Mouse (Mus musculus): ENCODE results near the gene Ush2a. TPM values are rescaled to one million over a fixed set of nuclear protein-coding genes. Genes with fewer than 3 reads are reported as not detected.
A peak's percentile ranks its signal among the peaks of the same experiment; 100 is the strongest.

Ush2a gene
- polyA plus RNA-seq, 1 experiment from 2014 or later = not detected

DNA sequence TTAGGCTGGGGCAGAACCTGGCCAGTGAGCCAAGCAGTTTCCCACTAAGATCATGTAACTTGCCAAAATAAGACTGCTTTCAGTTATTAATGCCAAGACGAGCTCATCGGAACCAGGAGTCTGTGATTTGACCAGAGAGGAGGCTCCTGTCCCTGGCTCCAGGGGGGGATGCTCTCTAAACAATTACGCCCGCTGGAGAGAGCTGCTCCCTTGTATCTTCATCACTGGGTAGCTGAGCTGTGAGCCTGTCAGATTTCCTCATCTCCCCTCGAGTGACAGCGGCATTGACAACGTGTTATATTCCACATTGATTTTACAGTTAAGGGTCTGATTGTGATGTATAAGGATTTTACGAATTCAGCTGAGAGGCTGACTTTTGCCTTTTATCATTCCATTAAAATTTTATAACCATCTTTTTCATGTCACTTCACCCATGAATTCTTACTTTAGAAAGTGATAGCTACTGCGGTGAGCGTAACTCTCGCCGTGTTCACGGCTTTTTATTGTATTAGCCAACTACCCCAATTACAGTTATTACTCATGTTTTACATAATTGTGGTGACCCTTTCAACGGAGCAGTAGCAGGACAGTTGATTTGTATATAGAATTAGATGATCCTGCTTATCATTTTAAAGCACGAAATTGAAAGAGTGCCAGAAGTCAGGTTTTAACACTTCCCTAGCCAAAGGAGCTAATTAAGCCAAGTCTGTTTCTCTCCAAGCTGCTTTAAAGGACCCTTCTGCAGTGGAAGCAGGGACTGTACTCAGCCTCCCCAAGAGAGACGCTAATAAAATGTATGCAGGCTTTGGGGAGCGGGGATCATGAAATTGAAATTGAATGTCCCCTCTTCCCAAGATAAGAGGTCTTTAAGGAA lies 463.5 kb downstream of the Ush2a start:
- no peaks in the 10 kb centered on the region for H3K4me1 ChIP-seq (ENCODE audit: insufficient read depth)
- no peak overlapping the region for H3K9ac ChIP-seq
- no peak overlapping the region for H3K27ac ChIP-seq (ENCODE audit: low read depth)
- no peaks in the 10 kb centered on the region for H3K36me3 ChIP-seq (ENCODE audit: insufficient read depth)
- TF ChIP-seq CTCF (IDR thresholded peaks at IDR 0.05; ENCODE audit: low read depth) = no peak
- WGBS = 55% methylated on average over 17 of the region's 17 CpGs
- no peaks in the 10 kb centered on the region for H3K9me3 ChIP-seq (ENCODE audit: low read depth, low read length)
- ATAC-seq (ENCODE audit: insufficient read depth) = no peak
- H3K4me3 ChIP-seq (ENCODE audit: low read depth, low read length) = no peak overlapping the region
- DNase-seq = no peak
- H3K4me2 ChIP-seq = no peak overlapping the region
- no peaks in the 10 kb centered on the region for H3K27me3 ChIP-seq (ENCODE audit: insufficient read depth, low read length)

DNA sequence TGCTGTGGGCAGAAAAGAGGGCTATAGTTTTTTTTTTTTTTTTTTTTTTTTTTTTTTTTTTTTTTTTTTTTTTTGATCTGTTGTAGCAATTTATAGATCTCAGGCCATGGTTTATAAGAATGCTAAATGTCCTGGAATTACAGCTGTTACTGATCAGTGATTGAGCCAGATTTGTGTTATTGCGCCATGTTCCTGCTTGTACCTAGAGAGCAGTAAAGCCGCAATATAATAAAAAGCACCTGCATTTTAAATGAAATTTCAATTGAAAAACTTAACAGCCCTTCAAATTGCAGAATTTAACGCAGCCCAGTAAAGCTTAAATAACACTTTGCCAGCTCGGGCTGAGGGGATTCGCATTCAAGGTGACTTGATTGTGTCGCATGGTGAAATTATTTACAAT lies 465.1 kb downstream of the Ush2a start:
- Histone ChIP-seq H3K4me1 (ENCODE audit: insufficient read depth) (no peaks in the 10 kb centered on the region), H3K9me3 (ENCODE audit: low read depth, low read length) (no peaks in the 10 kb centered on the region), H3K4me3 (ENCODE audit: low read depth, low read length) (no peak overlapping the region), H3K27me3 (ENCODE audit: insufficient read depth, low read length) (no peaks in the 10 kb centered on the region), H3K4me2 (no peak overlapping the region), H3K9ac (no peak overlapping the region), H3K27ac (ENCODE audit: low read depth) (no peak overlapping the region), H3K36me3 (ENCODE audit: insufficient read depth) (no peaks in the 10 kb centered on the region)
- DNase-seq = no peak
- no peak for TF ChIP-seq CTCF (IDR thresholded peaks at IDR 0.05; ENCODE audit: low read depth)
- no peak for ATAC-seq (ENCODE audit: insufficient read depth)
- WGBS = 82% methylated on average over 6 of the region's 6 CpGs

DNA sequence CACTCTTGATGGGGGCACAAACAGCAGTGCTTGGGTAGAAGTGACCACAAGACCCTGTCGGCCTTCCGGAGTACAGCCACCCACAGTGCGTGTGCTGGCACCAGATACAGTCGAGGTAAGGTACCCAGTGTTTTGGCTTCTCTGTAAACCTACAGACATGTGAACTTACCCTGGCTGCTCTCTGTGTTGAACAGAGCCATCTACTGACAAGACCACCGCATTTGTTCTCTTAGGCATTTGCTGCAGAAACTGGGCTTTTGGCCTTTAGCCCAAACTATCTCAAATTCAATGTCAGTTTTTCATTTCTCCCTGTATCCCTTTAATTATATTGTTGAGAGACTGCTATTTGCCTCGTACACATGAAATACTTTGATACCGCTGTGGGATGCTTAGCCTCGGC lies 466.8 kb downstream of the Ush2a start:
- H3K4me2 ChIP-seq = no peak overlapping the region
- no peak overlapping the region for H3K27ac ChIP-seq (ENCODE audit: low read depth)
- H3K27me3 ChIP-seq (ENCODE audit: insufficient read depth, low read length) = no peaks in the 10 kb centered on the region
- DNase-seq = peak; percentile 75
- no peaks in the 10 kb centered on the region for H3K9me3 ChIP-seq (ENCODE audit: low read depth, low read length)
- no peaks in the 10 kb centered on the region for H3K4me1 ChIP-seq (ENCODE audit: insufficient read depth)
- WGBS = 70% methylated on average over 8 of the region's 8 CpGs
- H3K4me3 ChIP-seq (ENCODE audit: low read depth, low read length) = no peak overlapping the region
- no peak overlapping the region for H3K9ac ChIP-seq
- no peak for ATAC-seq (ENCODE audit: insufficient read depth)
- no peaks in the 10 kb centered on the region for H3K36me3 ChIP-seq (ENCODE audit: insufficient read depth)
- peak; percentile 33 for TF ChIP-seq CTCF (IDR thresholded peaks at IDR 0.05; ENCODE audit: low read depth)

DNA sequence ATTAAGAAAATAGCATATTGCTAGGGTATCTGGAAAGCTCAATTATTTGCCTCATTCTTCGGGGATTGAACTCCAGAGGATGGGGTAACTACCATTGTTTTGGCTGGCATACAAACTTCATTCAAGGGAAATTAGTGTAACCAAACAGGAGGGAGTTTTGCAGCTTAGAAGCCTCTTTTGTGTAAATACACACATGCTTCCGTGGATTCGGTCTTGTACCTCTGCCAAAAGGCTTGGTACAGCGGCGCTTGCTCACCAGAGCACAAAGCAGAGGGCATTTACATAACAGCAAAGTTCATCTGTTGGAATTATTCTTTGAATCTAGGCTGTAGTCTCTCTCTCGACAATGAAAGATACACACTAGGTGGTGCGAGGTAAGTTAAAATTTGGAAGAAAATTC lies 467.4 kb downstream of the Ush2a start:
- DNase-seq (peak; percentile 60), ATAC-seq (ENCODE audit: insufficient read depth) (no peak)
- TF ChIP-seq CTCF (IDR thresholded peaks at IDR 0.05; ENCODE audit: low read depth) = no peak
- Histone ChIP-seq H3K27me3 (ENCODE audit: insufficient read depth, low read length) (no peaks in the 10 kb centered on the region), H3K27ac (ENCODE audit: low read depth) (no peak overlapping the region), H3K4me3 (ENCODE audit: low read depth, low read length) (no peak overlapping the region), H3K4me2 (no peak overlapping the region), H3K9ac (no peak overlapping the region), H3K4me1 (ENCODE audit: insufficient read depth) (no peaks in the 10 kb centered on the region), H3K36me3 (ENCODE audit: insufficient read depth) (no peaks in the 10 kb centered on the region), H3K9me3 (ENCODE audit: low read depth, low read length) (no peaks in the 10 kb centered on the region)
- WGBS = 54% methylated on average over 7 of the region's 7 CpGs

DNA sequence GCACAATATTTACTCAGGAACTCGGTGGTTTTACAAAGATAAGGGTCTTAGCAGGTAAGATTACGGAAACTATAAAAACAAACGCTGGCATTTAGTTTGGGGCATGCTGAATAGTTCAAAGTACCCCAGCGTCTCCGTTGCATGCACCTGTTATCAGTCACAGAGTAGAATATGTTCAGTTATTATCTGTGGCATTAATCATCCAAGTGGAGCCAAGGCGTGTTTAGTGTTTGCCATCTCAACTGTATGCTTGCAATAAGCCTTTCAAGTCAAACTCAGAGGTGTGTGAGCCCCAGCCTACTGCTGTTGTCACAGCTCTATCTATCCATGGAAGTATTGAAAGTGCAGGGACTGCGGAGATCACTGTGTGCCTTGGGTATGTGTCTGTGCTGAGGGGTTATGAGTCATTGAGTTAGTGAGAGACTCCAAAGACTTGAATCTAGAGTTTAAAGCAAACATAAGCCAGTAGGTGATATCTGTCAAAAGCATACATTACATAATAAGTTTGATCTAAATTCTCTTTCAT lies 473.0 kb downstream of the Ush2a start:
- TF ChIP-seq CTCF (IDR thresholded peaks at IDR 0.05; ENCODE audit: low read depth) = no peak
- H3K9ac ChIP-seq = no peak overlapping the region

DNA sequence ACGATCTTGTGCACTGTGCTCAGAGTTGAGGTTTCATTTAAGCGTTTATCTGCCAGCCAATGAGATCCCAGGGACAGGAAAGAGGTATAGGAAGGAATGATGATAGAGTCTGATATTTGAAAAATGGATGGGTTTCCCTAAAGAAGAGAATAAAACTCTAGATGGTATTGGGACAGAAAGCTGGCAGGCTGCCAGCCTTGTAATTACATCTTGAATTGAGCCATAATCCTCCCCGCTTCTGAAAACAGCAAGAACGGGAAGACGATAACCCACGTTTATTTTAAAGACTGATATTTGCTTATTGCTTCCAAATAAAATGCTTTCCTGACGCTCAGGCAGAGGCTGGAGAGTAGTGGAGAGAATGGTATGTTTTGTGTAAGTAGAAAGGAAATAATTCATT lies 481.1 kb downstream of the Ush2a start:
- H3K4me2 ChIP-seq = peak overlapping the region; percentile 5; the same call in 1 of the 2 replicates
- 33% methylated on average over 7 of the region's 7 CpGs for WGBS
- no peaks in the 10 kb centered on the region for H3K36me3 ChIP-seq (ENCODE audit: insufficient read depth)
- no peaks in the 10 kb centered on the region for H3K27me3 ChIP-seq (ENCODE audit: insufficient read depth, low read length)
- DNase-seq = peak; percentile 69
- TF ChIP-seq CTCF (IDR thresholded peaks at IDR 0.05; ENCODE audit: low read depth) = no peak
- no peaks in the 10 kb centered on the region for H3K9me3 ChIP-seq (ENCODE audit: low read depth, low read length)
- H3K27ac ChIP-seq (ENCODE audit: low read depth) = no peak overlapping the region
- no peak for ATAC-seq (ENCODE audit: insufficient read depth)
- no peaks in the 10 kb centered on the region for H3K4me1 ChIP-seq (ENCODE audit: insufficient read depth)
- H3K9ac ChIP-seq = no peak overlapping the region
- H3K4me3 ChIP-seq (ENCODE audit: low read depth, low read length) = no peak overlapping the region

More for the DNA sequence above, 473.0 kb downstream of the Ush2a start:
- WGBS = 46% methylated on average over 7 of the region's 7 CpGs
- Histone ChIP-seq H3K4me2 (no peak overlapping the region), H3K27ac (ENCODE audit: low read depth) (no peak overlapping the region), H3K4me1 (ENCODE audit: insufficient read depth) (no peaks in the 10 kb centered on the region), H3K9me3 (ENCODE audit: low read depth, low read length) (no peaks in the 10 kb centered on the region), H3K27me3 (ENCODE audit: insufficient read depth, low read length) (no peaks in the 10 kb centered on the region), H3K4me3 (ENCODE audit: low read depth, low read length) (no peak overlapping the region), H3K36me3 (ENCODE audit: insufficient read depth) (no peaks in the 10 kb centered on the region)
- DNase-seq = no peak
- peak; percentile 35; the same call in 1 of the 2 replicates for ATAC-seq (ENCODE audit: insufficient read depth)

DNA sequence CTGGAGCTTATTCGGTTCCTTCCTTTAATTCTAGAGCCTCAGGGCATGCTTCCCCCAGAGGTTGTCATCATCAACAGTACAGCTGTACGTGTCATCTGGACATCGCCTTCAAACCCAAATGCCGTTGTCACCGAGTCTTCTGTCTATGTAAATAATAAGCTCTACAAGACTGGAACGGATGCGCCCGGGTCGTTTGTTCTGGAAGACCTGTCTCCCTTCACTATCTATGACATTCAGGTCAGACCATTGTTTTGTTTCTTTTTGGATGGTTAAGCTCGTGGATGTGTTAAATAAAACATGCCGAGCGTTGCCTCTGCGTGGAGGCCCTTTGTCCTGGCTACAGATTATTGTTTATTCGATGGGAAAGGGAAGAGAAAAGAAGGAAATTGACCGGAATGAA lies 493.2 kb downstream of the Ush2a start:
- no peaks in the 10 kb centered on the region for H3K9me3 ChIP-seq (ENCODE audit: low read depth, low read length)
- H3K27me3 ChIP-seq (ENCODE audit: insufficient read depth, low read length) = no peaks in the 10 kb centered on the region
- peak; percentile 26 for DNase-seq
- no peaks in the 10 kb centered on the region for H3K36me3 ChIP-seq (ENCODE audit: insufficient read depth)
- no peak for TF ChIP-seq CTCF (IDR thresholded peaks at IDR 0.05; ENCODE audit: low read depth)
- H3K4me1 ChIP-seq (ENCODE audit: insufficient read depth) = no peaks in the 10 kb centered on the region
- ATAC-seq (ENCODE audit: insufficient read depth) = no peak
- H3K9ac ChIP-seq = no peak overlapping the region
- H3K4me2 ChIP-seq = no peak overlapping the region
- WGBS = 44% methylated on average over 15 of the region's 15 CpGs
- no peak overlapping the region for H3K27ac ChIP-seq (ENCODE audit: low read depth)
- H3K4me3 ChIP-seq (ENCODE audit: low read depth, low read length) = no peak overlapping the region

Data from lung, embryonic 14.5 days (tissue).